Mouse (Mus musculus) left cerebral cortex, adult 8-10 months (tissue): ENCODE results near the gene Pkn2. TPM values are rescaled to one million over a fixed set of nuclear protein-coding genes. Genes with fewer than 3 reads are reported as not detected.

Source experiments
- DNase-seq, 2 experiments: peaks; one replicate each; pipeline ENCODE4 v3.0.0; 2022; ENCODE audit warnings: low spot score in 2 of 2
- total RNA-seq, 4 experiments: library from RNA; stranded (reverse); gene quantifications; 2 replicates each; pipeline ENCODE4 v1.2.4; 2022

Gene Pkn2
- total RNA-seq, 4 experiments from 2014 or later = 29.0 to 35.1 (median 32.8) TPM

DNA sequence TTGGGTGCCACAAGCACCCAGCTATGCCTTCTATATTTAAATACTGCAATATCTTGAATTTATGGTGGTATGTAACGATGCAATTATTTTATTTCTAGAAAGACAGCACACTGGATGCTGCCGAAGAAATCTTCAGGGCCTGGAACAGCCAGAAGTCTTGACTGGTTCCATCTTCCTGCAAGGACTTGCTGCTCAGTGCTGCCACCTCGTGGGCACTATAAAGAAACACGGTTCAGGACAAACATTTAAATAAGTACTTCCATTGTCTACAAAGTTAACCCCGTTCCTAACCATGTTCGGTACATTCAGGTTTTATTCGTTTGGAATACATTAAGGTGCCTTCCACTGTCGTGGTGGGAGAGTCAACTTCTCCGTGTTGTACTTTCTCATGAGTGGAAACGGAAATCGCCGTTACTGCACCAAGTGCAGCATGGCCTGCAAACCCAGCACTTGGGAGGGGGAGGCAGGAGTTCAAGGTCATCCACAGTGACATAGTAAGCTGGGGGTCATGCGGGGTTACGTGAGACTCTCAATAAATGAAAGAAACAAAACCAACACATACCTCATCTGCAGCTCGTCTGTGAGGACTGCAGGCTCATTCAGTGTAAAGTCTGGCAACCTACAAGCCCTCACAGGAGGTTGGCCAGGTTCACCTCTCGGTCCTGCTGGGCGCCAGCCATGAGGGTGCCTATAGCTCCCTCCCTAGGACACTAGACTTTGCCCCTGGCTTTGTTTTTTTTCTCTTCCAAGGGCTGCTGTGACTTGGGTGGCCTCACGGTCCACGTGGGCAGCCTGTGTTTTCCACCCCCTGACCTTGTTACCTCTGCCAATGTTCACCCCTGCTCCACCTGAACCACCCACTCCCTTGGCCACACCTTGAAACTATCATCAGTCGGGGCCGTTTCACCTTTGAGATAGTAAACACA is 137.6 kb downstream of the Pkn2 start:
- no peak for DNase-seq

Other genes with a start within 250 kb of the Pkn2 start
- 1 to 10 TPM; 7.7 to 9.0 (median 8.3) TPM for gene Kyat3, start 181.0 kb downstream of the Pkn2 start, total RNA-seq
- 10 to 100 TPM; 37.2 to 45.1 (median 40.0) TPM for gene Gtf2b, start 117.0 kb downstream of the Pkn2 start, total RNA-seq